Mouse (Mus musculus) neural tube, embryonic 11.5 days (tissue): ENCODE measurements at regions not wholly inside any gene's neighbourhood (a gene's known extent, or its start where the extent isn't known, plus 50 kb on each side); places are given as distances from the start of the nearest gene placed in this dataset.

Source experiments
- ATAC-seq: fragments of 200-750 bp; cut with Nextera tagmentation; 2 replicates; pipeline ENCODE4 v1.8.0; 2017; ENCODE audit warnings: moderate number of reproducible peaks, mild to moderate bottlenecking, moderate TSS enrichment, moderate library complexity; ENCODE audit not compliant: insufficient read depth, low FRiP score, low TSS enrichment
- DNase-seq: peaks from one replicate; pipeline ENCODE4 v3.0.0-alpha.2; 2015; ENCODE audit warnings: low spot score
- H3K27ac ChIP-seq: fragments of 300-500 bp; sonication (generic); 2 replicates; pipeline ENCODE4 v1.5.1; 2014; ENCODE audit warnings: low read depth, mild to moderate bottlenecking, low read length
- H3K27me3 ChIP-seq: fragments of 300-500 bp; sonication (generic); 2 replicates; pipeline ENCODE4 v1.6.1; 2014; ENCODE audit warnings: mild to moderate bottlenecking, low read length, mixed read lengths; ENCODE audit not compliant: control insufficient read depth, insufficient read depth
- H3K36me3 ChIP-seq: fragments of 300-500 bp; sonication (generic); 2 replicates; pipeline ENCODE4 v1.6.1; 2014; ENCODE audit warnings: mild to moderate bottlenecking, low read length, moderate library complexity, mixed read lengths; ENCODE audit not compliant: control insufficient read depth, insufficient read depth
- H3K4me1 ChIP-seq: fragments of 300-500 bp; sonication (generic); 2 replicates; pipeline ENCODE4 v1.6.1; 2014; ENCODE audit warnings: low read length, mixed read lengths; ENCODE audit not compliant: control insufficient read depth, insufficient read depth
- H3K4me2 ChIP-seq: fragments of 300-500 bp; sonication (generic); 2 replicates; pipeline ENCODE4 v1.6.1; 2014; ENCODE audit warnings: low read depth, mild to moderate bottlenecking, moderate library complexity
- H3K4me3 ChIP-seq: fragments of 300-500 bp; sonication (generic); 2 replicates; pipeline ENCODE4 v1.5.1; 2014; ENCODE audit warnings: low read depth, low read length
- H3K9ac ChIP-seq: fragments of 300-500 bp; sonication (generic); 2 replicates; pipeline ENCODE4 v1.6.1; 2014; ENCODE audit warnings: mild to moderate bottlenecking, low read length
- H3K9me3 ChIP-seq: fragments of 300-500 bp; sonication (generic); 2 replicates; pipeline ENCODE4 v1.6.1; 2016; ENCODE audit warnings: low read length; ENCODE audit not compliant: control insufficient read depth
- WGBS: fragments of 180-500 bp; shearing (Covaris S2); extraction: QIAGEN DNeasy Blood & Tissue Kit; methylation state at CpG from one replicate; pipeline ENCODE4 v1.1.7; 2014; 5-methylcytosine and 5-hydroxymethylcytosine counted together

DNA sequence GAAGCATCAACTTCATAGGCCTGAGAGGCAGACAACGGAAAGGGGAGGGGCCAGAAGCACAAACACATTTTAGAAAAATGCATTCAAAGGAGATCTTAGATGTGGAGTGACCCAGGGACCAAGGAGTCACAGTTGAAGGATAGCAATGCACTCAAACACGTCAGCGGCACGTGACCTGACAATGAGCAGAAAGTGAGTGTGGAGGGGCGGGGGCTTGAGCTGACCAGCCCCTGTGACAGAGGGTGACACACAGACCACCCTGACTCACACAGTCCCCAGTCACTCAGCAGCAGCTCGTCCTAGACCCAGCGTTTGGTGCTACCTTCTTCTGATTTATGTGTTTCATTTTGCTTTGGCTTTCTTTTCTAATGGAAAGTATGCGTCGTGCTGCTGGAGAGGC lies 1111.5 kb downstream of the Synb start:
- H3K4me3 ChIP-seq = no peak overlapping the region
- no peaks in the 10 kb centered on the region for H3K4me1 ChIP-seq
- H3K36me3 ChIP-seq = no peaks in the 10 kb centered on the region
- 53% methylated on average over 9 of the region's 9 CpGs for WGBS
- DNase-seq (no peak), ATAC-seq (no peak)
- no peak overlapping the region for H3K27ac ChIP-seq
- no peak overlapping the region for H3K4me2 ChIP-seq
- H3K9ac ChIP-seq = no peak overlapping the region
- H3K27me3 ChIP-seq = no peaks in the 10 kb centered on the region
- H3K9me3 ChIP-seq = no peaks in the 10 kb centered on the region

DNA sequence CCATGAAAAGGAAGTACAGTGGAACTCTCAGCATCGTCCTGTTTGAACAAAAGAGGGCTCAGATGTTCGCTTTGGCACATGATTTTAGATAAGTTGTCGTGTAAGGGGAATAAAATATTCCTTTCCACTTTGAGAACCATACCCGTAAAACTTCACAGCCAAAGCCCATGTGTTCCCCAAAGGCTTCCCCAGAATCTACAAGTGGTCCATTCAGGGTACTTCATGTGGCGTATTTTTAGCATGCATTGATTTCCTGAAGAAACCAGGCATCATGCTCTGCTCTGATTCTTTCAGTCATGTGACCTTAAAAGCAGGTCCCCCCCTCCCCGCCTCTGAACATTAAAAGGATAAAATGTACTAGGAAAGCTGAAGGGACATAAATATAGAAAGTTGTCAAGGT lies 1112.9 kb downstream of the Synb start:
- ATAC-seq = no peak
- H3K36me3 ChIP-seq = no peaks in the 10 kb centered on the region
- 85% methylated on average over 6 of the region's 6 CpGs for WGBS

More for the DNA sequence above, 1112.9 kb downstream of the Synb start:
- no peaks in the 10 kb centered on the region for H3K4me1 ChIP-seq
- no peaks in the 10 kb centered on the region for H3K9me3 ChIP-seq
- H3K4me2 ChIP-seq = no peak overlapping the region
- H3K9ac ChIP-seq = no peak overlapping the region
- H3K27ac ChIP-seq = no peak overlapping the region
- H3K4me3 ChIP-seq = no peak overlapping the region
- H3K27me3 ChIP-seq = no peaks in the 10 kb centered on the region
- DNase-seq = no peak
